Mouse (Mus musculus) C2C12 (cell line): ENCODE measurements at regions not wholly inside any gene's neighbourhood (a gene's known extent, or its start where the extent isn't known, plus 50 kb on each side); places are given as distances from the start of the nearest gene placed in this dataset.

Experiments
- H3K27me3 ChIP-seq: one replicate; pipeline ENCODE4 v1.6.1; 2011; ENCODE audit not compliant: control insufficient read depth, insufficient read depth, insufficient read length
- H3K36me3 ChIP-seq: one replicate; pipeline ENCODE4 v1.6.1; 2011; ENCODE audit not compliant: control insufficient read depth, insufficient read depth
- H3K4me3 ChIP-seq: one replicate; pipeline ENCODE4 v1.5.1; 2011; ENCODE audit warnings: mild to moderate bottlenecking, control low read depth; ENCODE audit not compliant: poor library complexity, insufficient read depth, severe bottlenecking
- H3K79me2 ChIP-seq: one replicate; pipeline ENCODE4 v1.6.1; 2011; ENCODE audit not compliant: control insufficient read depth, insufficient read depth
- H3K79me3 ChIP-seq: one replicate; pipeline ENCODE4 v1.6.1; 2011; ENCODE audit warnings: low read depth, control low read depth
- H3ac ChIP-seq: one replicate; pipeline ENCODE3; 2011; ENCODE audit warnings: low read depth; ENCODE audit not compliant: control insufficient read depth, insufficient read length
- CEBPB ChIP-seq: IDR thresholded peaks from one replicate; pipeline ENCODE4 v1.6.1; 2011; ENCODE audit warnings: low read depth, mild to moderate bottlenecking, control low read depth, moderate library complexity
- CTCF ChIP-seq: IDR thresholded peaks from one replicate; pipeline ENCODE4 v1.5.1; 2011; ENCODE audit not compliant: control insufficient read depth, insufficient read depth, insufficient read length
- FOSL1 ChIP-seq: IDR thresholded peaks from one replicate; pipeline ENCODE4 v1.8.0; 2011; ENCODE audit warnings: mild to moderate bottlenecking, low read length; ENCODE audit not compliant: poor library complexity, insufficient read depth, severe bottlenecking
- MAX ChIP-seq: IDR thresholded peaks from one replicate; pipeline ENCODE4 v1.6.1; 2011; ENCODE audit warnings: mild to moderate bottlenecking, control low read depth
- MYOD1 ChIP-seq: IDR thresholded peaks from one replicate; pipeline ENCODE4 v1.6.1; 2011; ENCODE audit warnings: low read depth; ENCODE audit not compliant: control insufficient read depth, insufficient read length
- MYOG ChIP-seq: IDR thresholded peaks from one replicate; pipeline ENCODE4 v1.6.1; 2011; ENCODE audit not compliant: control insufficient read depth, insufficient read length; ENCODE audit errors: extremely low read depth
- USF1 ChIP-seq: IDR thresholded peaks from one replicate; pipeline ENCODE4 v1.6.1; 2011; ENCODE audit warnings: low read depth, mild to moderate bottlenecking, control low read depth, moderate library complexity

- TF ChIP-seq MAX (no peak), FOSL1 (no peak), MYOG (no peak), MYOD1 (no peak), CEBPB (no peak)
- H3K79me3 ChIP-seq = no peaks in the 10 kb centered on the region
- H3K36me3 ChIP-seq = no peaks in the 10 kb centered on the region
- H3K79me2 ChIP-seq = no peaks in the 10 kb centered on the region
- no peak overlapping the region for H3ac ChIP-seq
- H3K27me3 ChIP-seq = no peaks in the 10 kb centered on the region
- H3K4me3 ChIP-seq = no peak overlapping the region
These were observed 70.6 kb upstream of the Tnrc6c start for GRCm38 (mm10) chr11:117583478-117583877.

- H3K4me3 ChIP-seq = no peak overlapping the region
- TF ChIP-seq CTCF (no peak), MYOG (no peak), MYOD1 (no peak), USF1 (no peak), MAX (no peak), FOSL1 (no peak), CEBPB (no peak)
- H3ac ChIP-seq = no peak overlapping the region
- no peaks in the 10 kb centered on the region for H3K27me3 ChIP-seq
- H3K36me3 ChIP-seq = no peaks in the 10 kb centered on the region
- no peaks in the 10 kb centered on the region for H3K79me2 ChIP-seq
- no peaks in the 10 kb centered on the region for H3K79me3 ChIP-seq
These were observed 68.5 kb upstream of the Tnrc6c start for GRCm38 (mm10) chr11:117585556-117585955.

GRCm38 (mm10) chr11:117586063-117586462 lies 68.0 kb upstream of the Tnrc6c start:
- Histone ChIP-seq H3K27me3 (no peaks in the 10 kb centered on the region), H3K4me3 (no peak overlapping the region), H3ac (no peak overlapping the region), H3K36me3 (no peaks in the 10 kb centered on the region), H3K79me3 (no peaks in the 10 kb centered on the region), H3K79me2 (no peaks in the 10 kb centered on the region)
- TF ChIP-seq MYOG = no peak
- TF ChIP-seq MAX = no peak
- TF ChIP-seq CEBPB = no peak
- no peak for TF ChIP-seq CTCF
- no peak for TF ChIP-seq USF1
- TF ChIP-seq FOSL1 = no peak
- no peak for TF ChIP-seq MYOD1

- Histone ChIP-seq H3K36me3 (no peaks in the 10 kb centered on the region), H3K27me3 (no peaks in the 10 kb centered on the region), H3K79me2 (no peaks in the 10 kb centered on the region), H3K4me3 (no peak overlapping the region), H3K79me3 (no peaks in the 10 kb centered on the region), H3ac (no peak overlapping the region)
- TF ChIP-seq CTCF (no peak), MYOD1 (no peak), MAX (no peak), MYOG (no peak), CEBPB (no peak), USF1 (no peak), FOSL1 (no peak)
These were observed 67.1 kb upstream of the Tnrc6c start for GRCm38 (mm10) chr11:117586857-117587425.

GRCm38 (mm10) chr11:117589006-117589405 lies 65.1 kb upstream of the Tnrc6c start:
- no peak overlapping the region for H3ac ChIP-seq
- TF ChIP-seq MAX (no peak), USF1 (no peak), CTCF (no peak), FOSL1 (no peak), CEBPB (no peak), MYOG (no peak), MYOD1 (no peak)
- H3K79me2 ChIP-seq = no peaks in the 10 kb centered on the region
- no peaks in the 10 kb centered on the region for H3K27me3 ChIP-seq
- H3K36me3 ChIP-seq = no peaks in the 10 kb centered on the region
- H3K79me3 ChIP-seq = no peaks in the 10 kb centered on the region
- H3K4me3 ChIP-seq = no peak overlapping the region

DNA sequence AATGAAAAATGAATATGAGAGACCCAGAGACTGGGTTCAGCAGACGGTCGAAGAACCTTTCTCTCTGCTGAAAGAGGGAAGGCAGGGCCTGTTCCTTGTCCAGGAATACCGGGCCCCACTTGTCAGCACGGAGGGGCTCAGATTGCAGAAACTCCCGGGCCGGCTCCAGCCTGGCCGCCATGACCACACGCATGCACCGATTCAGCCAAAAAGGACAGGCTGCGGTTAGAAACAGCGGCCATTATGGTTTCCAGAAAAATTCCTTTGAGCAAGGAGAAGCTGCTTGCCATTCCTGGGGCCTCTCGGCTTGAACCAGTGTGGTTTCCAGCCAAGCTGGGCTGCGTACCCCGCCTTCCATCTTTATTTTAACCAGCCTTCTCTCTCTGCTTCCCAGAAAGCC lies 64.7 kb upstream of the Tnrc6c start:
- TF ChIP-seq CTCF (no peak), MAX (no peak), USF1 (no peak), MYOD1 (no peak), MYOG (no peak), CEBPB (no peak), FOSL1 (no peak)
- H3ac ChIP-seq = no peak overlapping the region
- H3K4me3 ChIP-seq = no peak overlapping the region
- H3K36me3 ChIP-seq = no peaks in the 10 kb centered on the region
- H3K27me3 ChIP-seq = no peaks in the 10 kb centered on the region
- no peaks in the 10 kb centered on the region for H3K79me2 ChIP-seq
- no peaks in the 10 kb centered on the region for H3K79me3 ChIP-seq
